Mouse (Mus musculus): ENCODE measurements around the gene Usp19.

Gene Usp19

GRCm38 (mm10) chr9:108490559-108491285 lies at the start of gene Usp19:
Gene Usp19 (plus strand): TSS chr9:108490602.
- DNase-seq (ENCODE audit: low spot score), result peak; percentile 97

GRCm38 (mm10) chr9:108441236-108441919 lies 49.0 kb upstream of the Usp19 start:
- no peak for DNase-seq (ENCODE audit: low spot score)

GRCm38 (mm10) chr9:108445125-108445524 lies 45.3 kb upstream of the Usp19 start:
- no peak for DNase-seq (ENCODE audit: low spot score)

- DNase-seq (ENCODE audit: low spot score), result no peak
Observed at GRCm38 (mm10) chr9:108449860-108450259, 40.5 kb upstream of the Usp19 start.

- no peak for DNase-seq (ENCODE audit: low spot score)
Observed at GRCm38 (mm10) chr9:108450292-108451169, 39.9 kb upstream of the Usp19 start.

- DNase-seq (ENCODE audit: low spot score), result no peak
Observed at GRCm38 (mm10) chr9:108451170-108451493, 39.3 kb upstream of the Usp19 start.

- no peak for DNase-seq (ENCODE audit: low spot score)
Observed at GRCm38 (mm10) chr9:108451519-108452160, 38.8 kb upstream of the Usp19 start.

GRCm38 (mm10) chr9:108452291-108452906 lies 38.0 kb upstream of the Usp19 start:
- DNase-seq (ENCODE audit: low spot score), result peak; percentile 83

GRCm38 (mm10) chr9:108452911-108453310 lies 37.5 kb upstream of the Usp19 start:
- DNase-seq (ENCODE audit: low spot score), result no peak

GRCm38 (mm10) chr9:108453458-108453857 lies 36.9 kb upstream of the Usp19 start:
- no peak for DNase-seq (ENCODE audit: low spot score)

GRCm38 (mm10) chr9:108454429-108454828 lies 36.0 kb upstream of the Usp19 start:
- no peak for DNase-seq (ENCODE audit: low spot score)

GRCm38 (mm10) chr9:108455747-108456571 lies 34.4 kb upstream of the Usp19 start:
- DNase-seq (ENCODE audit: low spot score), result no peak

- no peak for DNase-seq (ENCODE audit: low spot score)
Observed at GRCm38 (mm10) chr9:108456953-108457352, 33.4 kb upstream of the Usp19 start.

- no peak for DNase-seq (ENCODE audit: low spot score)
Observed at GRCm38 (mm10) chr9:108459939-108460318, 30.5 kb upstream of the Usp19 start.

GRCm38 (mm10) chr9:108460319-108461178 lies 29.9 kb upstream of the Usp19 start, which contains the start of gene Ccdc71:
Gene Ccdc71 (plus strand): TSS chr9:108460527.
- peak; percentile 89 for DNase-seq (ENCODE audit: low spot score)

GRCm38 (mm10) chr9:108461181-108461631 lies 29.2 kb upstream of the Usp19 start, which contains the start of gene Klhdc8b:
Gene Klhdc8b (minus strand): TSS chr9:108461581.
- no peak for DNase-seq (ENCODE audit: low spot score)

GRCm38 (mm10) chr9:108461675-108462074 lies 28.7 kb upstream of the Usp19 start:
- DNase-seq (ENCODE audit: low spot score), result no peak

GRCm38 (mm10) chr9:108462192-108462591 lies 28.2 kb upstream of the Usp19 start:
- no peak for DNase-seq (ENCODE audit: low spot score)

GRCm38 (mm10) chr9:108463713-108464112 lies 26.7 kb upstream of the Usp19 start:
- DNase-seq (ENCODE audit: low spot score), result no peak

- no peak for DNase-seq (ENCODE audit: low spot score)
Observed at GRCm38 (mm10) chr9:108466219-108466618, 24.2 kb upstream of the Usp19 start.
